Mouse (Mus musculus) CH12.LX (cell line): Measurements from ENCODE around the gene Olfr1370. TPM values are rescaled to one million over a fixed set of nuclear protein-coding genes. Genes with fewer than 3 reads are reported as not detected.

Experiments used
- DNase-seq: peaks from one replicate; pipeline ENCODE4 v3.0.0-alpha.2; 2013; ENCODE audit errors: extremely low read depth
- H3K27ac ChIP-seq: 2 replicates; pipeline ENCODE4 v1.5.1; 2012; ENCODE audit warnings: low read depth, mild to moderate bottlenecking, control low read depth, moderate library complexity; ENCODE audit not compliant: insufficient read depth
- H3K27me3 ChIP-seq: replicated peaks from 2 replicates; pipeline ENCODE3; 2012; ENCODE audit warnings: inconsistent platforms
- H3K36me3 ChIP-seq, 2 experiments: replicated peaks in 1 of 2; 2 replicates each; pipeline versions ENCODE3 to v1.6.1; 2012; ENCODE audit warnings: inconsistent platforms in 1 of 2, low read length in 1 of 2, mild to moderate bottlenecking in 1 of 2, mixed read lengths in 1 of 2, moderate library complexity in 1 of 2; ENCODE audit not compliant: control insufficient read depth in 1 of 2, insufficient read depth in 1 of 2
- H3K4me1 ChIP-seq, 2 experiments: 2 replicates each; pipeline ENCODE4 v1.6.1; 2012; ENCODE audit warnings: inconsistent platforms in 1 of 2, moderate library complexity in 1 of 2; ENCODE audit not compliant: insufficient read depth in 2 of 2, control insufficient read depth in 1 of 2
- H3K4me2 ChIP-seq: 2 replicates; pipeline ENCODE4 v1.6.1; 2012; ENCODE audit warnings: low read depth, mild to moderate bottlenecking, control low read depth; ENCODE audit not compliant: poor library complexity, insufficient read depth, severe bottlenecking
- H3K4me3 ChIP-seq, 3 experiments: fragments of 150-350 bp in 1 of 3; sonication (generic) in 1 of 3; replicated peaks in 1 of 3; 2 replicates each; pipeline versions ENCODE3 to v1.5.1; 2011 to 2012; ENCODE audit warnings: low read depth in 2 of 3, low read length in 2 of 3, mild to moderate bottlenecking in 2 of 3, moderate library complexity in 2 of 3, control low read depth in 1 of 3, improper control_type of control experiment in 1 of 3, inconsistent platforms in 1 of 3, mixed read lengths in 1 of 3; ENCODE audit not compliant: poor library complexity in 1 of 3
- H3K79me2 ChIP-seq: replicated peaks from 2 replicates; pipeline ENCODE4 v1.6.1; 2012; ENCODE audit warnings: mild to moderate bottlenecking, moderate library complexity; ENCODE audit not compliant: control insufficient read depth, poor library complexity, insufficient read depth, severe bottlenecking; ENCODE audit errors: extremely low read depth
- H3K9ac ChIP-seq: 2 replicates; pipeline ENCODE4 v1.6.1; 2012; ENCODE audit warnings: low read depth, mild to moderate bottlenecking, control low read depth, moderate library complexity; ENCODE audit not compliant: insufficient read depth
- H3K9me3 ChIP-seq: replicated peaks from 2 replicates; pipeline ENCODE3; 2012; ENCODE audit warnings: low read length, inconsistent platforms, mixed read lengths
- CHD1 ChIP-seq: IDR thresholded peaks from 2 replicates; pipeline ENCODE4 v1.6.1; 2012; ENCODE audit warnings: low read depth, low read length, improper control_type of control experiment, inconsistent platforms
- CHD2 ChIP-seq: IDR thresholded peaks from 2 replicates; pipeline ENCODE4 v1.6.1; 2011; ENCODE audit warnings: low read length, improper control_type of control experiment
- E2F4 ChIP-seq: IDR thresholded peaks from 2 replicates; pipeline ENCODE4 v1.6.1; 2011; ENCODE audit warnings: low read depth, low read length, improper control_type of control experiment; ENCODE audit not compliant: insufficient replicate concordance
- ELF1 ChIP-seq: IDR thresholded peaks from 2 replicates; pipeline ENCODE4 v1.6.1; 2014; ENCODE audit warnings: low read depth, mild to moderate bottlenecking, inconsistent platforms, low read length, improper control_type of control experiment
- ETS1 ChIP-seq: conservative IDR thresholded peaks from 2 replicates; pipeline ENCODE4 v1.6.1; 2012; ENCODE audit warnings: low read depth, mild to moderate bottlenecking, inconsistent platforms, low read length, improper control_type of control experiment, moderate library complexity
- IRF4 ChIP-seq: IDR thresholded peaks from 2 replicates; pipeline ENCODE4 v1.6.1; 2014; ENCODE audit warnings: low read depth, mild to moderate bottlenecking, inconsistent platforms, low read length, improper control_type of control experiment
- JUND ChIP-seq: conservative IDR thresholded peaks from 2 replicates; pipeline ENCODE4 v1.6.1; 2011; ENCODE audit warnings: low read depth, low read length, improper control_type of control experiment
- KAT2A ChIP-seq: IDR thresholded peaks from 2 replicates; pipeline ENCODE4 v1.6.1; 2012; ENCODE audit warnings: low read length, improper control_type of control experiment, inconsistent platforms; ENCODE audit not compliant: insufficient replicate concordance
- MAFK ChIP-seq: IDR thresholded peaks from 2 replicates; pipeline ENCODE4 v1.6.1; 2011; ENCODE audit warnings: low read length, improper control_type of control experiment; ENCODE audit not compliant: insufficient replicate concordance
- MAX ChIP-seq: IDR thresholded peaks from 2 replicates; pipeline ENCODE4 v1.6.1; 2011; ENCODE audit warnings: low read length, improper control_type of control experiment
- MAZ ChIP-seq: IDR thresholded peaks from 2 replicates; pipeline ENCODE4 v1.6.1; 2012; ENCODE audit warnings: low read depth, mild to moderate bottlenecking, inconsistent platforms, low read length, improper control_type of control experiment, moderate library complexity
- MEF2A ChIP-seq: IDR thresholded peaks from 2 replicates; pipeline ENCODE4 v1.6.1; 2014; ENCODE audit warnings: low read depth, mild to moderate bottlenecking, inconsistent platforms, low read length, improper control_type of control experiment, borderline replicate concordance
- MXI1 ChIP-seq: IDR thresholded peaks from 2 replicates; pipeline ENCODE4 v1.6.1; 2011; ENCODE audit warnings: mild to moderate bottlenecking, low read depth, low read length, improper control_type of control experiment
- MYC ChIP-seq: IDR thresholded peaks from 2 replicates; pipeline ENCODE4 v1.6.1; 2011; ENCODE audit warnings: low read depth, mild to moderate bottlenecking, improper control_type of control experiment, low read length
- NELFE ChIP-seq: IDR thresholded peaks from 2 replicates; pipeline ENCODE4 v1.6.1; 2011; ENCODE audit warnings: low read depth, low read length, improper control_type of control experiment
- NRF1 ChIP-seq: IDR thresholded peaks from 2 replicates; pipeline ENCODE4 v1.6.1; 2014; ENCODE audit warnings: low read depth, mild to moderate bottlenecking, inconsistent platforms, low read length, improper control_type of control experiment, moderate library complexity
- PAX5 ChIP-seq: IDR thresholded peaks from 2 replicates; pipeline ENCODE4 v1.6.1; 2012; ENCODE audit warnings: low read length, inconsistent platforms, mixed read lengths
- RCOR1 ChIP-seq: conservative IDR thresholded peaks from 2 replicates; pipeline ENCODE4 v1.6.1; 2012; ENCODE audit warnings: low read depth, mild to moderate bottlenecking, inconsistent platforms, low read length, improper control_type of control experiment
- SIN3A ChIP-seq: IDR thresholded peaks from 2 replicates; pipeline ENCODE4 v1.6.1; 2012; ENCODE audit warnings: low read length, improper control_type of control experiment, inconsistent platforms
- TCF12 ChIP-seq: IDR thresholded peaks from 2 replicates; pipeline ENCODE4 v1.6.1; 2014; ENCODE audit warnings: low read depth, mild to moderate bottlenecking, inconsistent platforms, low read length, improper control_type of control experiment
- USF1 ChIP-seq: IDR thresholded peaks from 2 replicates; pipeline ENCODE4 v1.6.1; 2014; ENCODE audit warnings: low read depth, mild to moderate bottlenecking, inconsistent platforms, low read length, improper control_type of control experiment
- ZC3H11A ChIP-seq: IDR thresholded peaks from 2 replicates; pipeline ENCODE4 v1.6.1; 2012; ENCODE audit warnings: low read depth, mild to moderate bottlenecking, inconsistent platforms, low read length, improper control_type of control experiment
- ZKSCAN1 ChIP-seq: IDR thresholded peaks from 2 replicates; pipeline ENCODE4 v1.6.1; 2012; ENCODE audit warnings: low read depth, inconsistent platforms, low read length, improper control_type of control experiment, borderline replicate concordance
- dilution Hi-C: fragments of 300-500 bp; cut with MboI; formaldehyde crosslinking; loops from 2 replicates; pipeline ENCODE4 v1.14.3; 2020; ENCODE audit warnings: low sequenced_read_pairs; ENCODE audit not compliant: extremely low pct_unique_long_range_greater_than_20kb, extremely low pct_ligation_motif_present
- in situ Hi-C: fragments of 300-500 bp; cut with MboI; formaldehyde crosslinking; loops from 3 replicates; pipeline ENCODE4 v1.14.3; 2019; ENCODE audit warnings: low sequenced_read_pairs, low pct_ligation_motif_present, low pct_unique_long_range_greater_than_20kb, mixed read lengths
- polyA plus RNA-seq: library from polyadenylated mRNA; unstranded; fragments of >175 nt; gene quantifications from 2 replicates; pipeline ENCODE4 v1.2.1, GENCODE M21; 2012; ENCODE audit warnings: low read depth; ENCODE audit not compliant: insufficient read length
- total RNA-seq, 2 experiments: library from RNA; depleted of rRNA; stranded (reverse); fragments of 300-350 nt in 1 of 2; fragments of >200 nt in 1 of 2; gene quantifications; 2 replicates each; pipeline ENCODE4 v1.2.3; 2012 to 2014

Gene Olfr1370
- total and polyA plus RNA-seq, 3 experiments, result not detected

- Histone ChIP-seq H3K27ac (no peak overlapping the region), H3K27me3 (no peaks in the 10 kb centered on the region), H3K4me3 (no peak overlapping the region), H3K9ac (no peak overlapping the region), H3K4me1 (no peaks in the 10 kb centered on the region), H3K9me3 (no peaks in the 10 kb centered on the region), H3K36me3 (no peaks in the 10 kb centered on the region), H3K4me2 (no peak overlapping the region), H3K79me2 (no peaks in the 10 kb centered on the region)
- dilution Hi-C loops, result no loop called here
- no peak for DNase-seq
- in situ Hi-C loops, result no loop called here
- TF ChIP-seq MAZ (no peak), NELFE (no peak), E2F4 (no peak), USF1 (no peak), IRF4 (no peak), NRF1 (no peak), RCOR1 (no peak), CHD1 (no peak), MAX (no peak), CHD2 (no peak), ELF1 (no peak), PAX5 (no peak)
Observed at GRCm38 (mm10) chr13:21082686-21083085, 7.9 kb upstream of the Olfr1370 start.

- Histone ChIP-seq H3K36me3 (no peaks in the 10 kb centered on the region), H3K9ac (no peak overlapping the region), H3K27ac (no peak overlapping the region), H3K4me1 (no peaks in the 10 kb centered on the region), H3K4me2 (no peak overlapping the region), H3K4me3 (no peak overlapping the region), H3K9me3 (no peaks in the 10 kb centered on the region), H3K79me2 (no peaks in the 10 kb centered on the region), H3K27me3 (no peaks in the 10 kb centered on the region)
- TF ChIP-seq SIN3A (no peak), MXI1 (no peak), ETS1 (no peak), IRF4 (no peak), MAFK (no peak), MEF2A (no peak), MYC (no peak), TCF12 (no peak), ZKSCAN1 (no peak), ZC3H11A (no peak), NELFE (no peak), KAT2A (no peak), NRF1 (no peak), MAZ (no peak), ELF1 (no peak), JUND (no peak)
- dilution Hi-C loops, result no loop called here
- in situ Hi-C loops, result no loop called here
- DNase-seq, result no peak
Observed at GRCm38 (mm10) chr13:21066021-21066420, 8.7 kb downstream of the Olfr1370 start.
